Mouse (Mus musculus): ENCODE measurements at regions not wholly inside any gene's neighbourhood (a gene's known extent, or its start where the extent isn't known, plus 50 kb on each side); places are given as distances from the start of the nearest gene placed in this dataset.

- TF ChIP-seq CTCF (IDR thresholded peaks at IDR 0.05): no peak
- TF ChIP-seq EP300 (IDR thresholded peaks at IDR 0.05): no peak
These were observed 76.6 kb upstream of the Cpsf6 start for GRCm38 (mm10) chr10:117456427-117456826.

Measured in lung, postnatal 0 days (tissue).